In genomic region chr2:27149457-27149856, GRCm38 (mm10) we compare ENCODE assay signal across 31 mouse cellular contexts. TPM values are rescaled to one million over a fixed set of nuclear protein-coding genes. Genes with fewer than 3 reads are reported as not detected.
A peak's percentile ranks its signal among the peaks of the same experiment; 100 is the strongest.
DNase-seq lines count a peak whose midpoint lies in the region; ATAC-seq lines count a peak whose summit lies in the region.
"Had no signal": no experiment of that assay in that cellular context is flagged by ENCODE, and none has a peak within 500 bp of the region (broad histone marks: within the 10 kb centered on the region; RNA-seq: fewer than 3 reads in every experiment).

No protein-coding gene starts in this region.

- ATAC-seq in hindbrain, embryonic 14.5 days (ENCODE audit: low FRiP score): no peak
- no peak for ATAC-seq in midbrain, embryonic 14.5 days (ENCODE audit: low FRiP score, low TSS enrichment)
- ATAC-seq: forebrain, embryonic 13.5 days; hindbrain, postnatal 0 days; intestine, embryonic 15.5 days had no signal

- H3K36me3 ChIP-seq in hindbrain, embryonic 10.5 days: no peaks in the 10 kb centered on the region
- H3K36me3 ChIP-seq in hindbrain, embryonic 14.5 days (replicated peaks; ENCODE audit: control insufficient read depth, insufficient read depth): no peaks in the 10 kb centered on the region
- H3K36me3 ChIP-seq in midbrain, embryonic 14.5 days (ENCODE audit: control insufficient read depth, insufficient read depth, low read length): no peaks in the 10 kb centered on the region
- H3K36me3 ChIP-seq: embryonic facial prominence, embryonic 13.5 days; intestine, embryonic 15.5 days; limb, embryonic 15.5 days; liver, embryonic 13.5 days; neural tube, embryonic 12.5 days had no signal

- H3K27ac ChIP-seq in hindbrain, embryonic 10.5 days: peak overlapping the region; percentile 51; the same call in 1 of the 2 replicates
- no peak overlapping the region for H3K27ac ChIP-seq in hindbrain, embryonic 14.5 days
- H3K27ac ChIP-seq in midbrain, embryonic 14.5 days (replicated peaks; ENCODE audit: low read depth, low read length): no peak overlapping the region
- H3K27ac ChIP-seq: embryonic facial prominence, embryonic 13.5 days; forebrain, embryonic 13.5 days; hindbrain, postnatal 0 days; intestine, embryonic 15.5 days; kidney, postnatal 0 days; limb, embryonic 15.5 days; liver, embryonic 13.5 days; neural tube, embryonic 12.5 days had no signal

- H3K4me2 ChIP-seq in hindbrain, embryonic 14.5 days (replicated peaks): no peak overlapping the region
- no peak overlapping the region for H3K4me2 ChIP-seq in midbrain, embryonic 14.5 days (ENCODE audit: low read length)
- H3K4me2 ChIP-seq: embryonic facial prominence, embryonic 13.5 days; forebrain, embryonic 13.5 days; intestine, embryonic 15.5 days; limb, embryonic 15.5 days; liver, embryonic 13.5 days; neural tube, embryonic 12.5 days had no signal

- H3K4me1 ChIP-seq in hindbrain, embryonic 10.5 days (replicated peaks): peaks cover 37% of the 10 kb centered on the region
- H3K4me1 ChIP-seq in hindbrain, embryonic 14.5 days (replicated peaks; ENCODE audit: control insufficient read depth, insufficient read depth, low read length): 0 out of 2 replicates have a peak, but pooled peaks cover 3% of the 10 kb centered on the region
- peaks cover 4% of the 10 kb centered on the region; the same call in 1 of the 2 replicates for H3K4me1 ChIP-seq in midbrain, embryonic 14.5 days (ENCODE audit: control insufficient read depth, insufficient read depth, low read length)
- H3K4me1 ChIP-seq: embryonic facial prominence, embryonic 13.5 days; intestine, embryonic 15.5 days; limb, embryonic 15.5 days; liver, embryonic 13.5 days had no signal

- WGBS in hindbrain, embryonic 10.5 days: 4% methylated on average over 2 of the region's 2 CpGs
- WGBS in hindbrain, embryonic 14.5 days: 21% methylated on average over 2 of the region's 2 CpGs
- 3% methylated on average over 2 of the region's 2 CpGs for WGBS in midbrain, embryonic 14.5 days

- DNase-seq in embryo, embryonic 10.5 days (ENCODE audit: low spot score): peak; percentile 19
- DNase-seq in embryo, embryonic 10 days (ENCODE audit: low spot score): no peak
- no peak for DNase-seq in hindbrain, embryonic 10.5 days (ENCODE audit: low spot score)
- no peak for DNase-seq in hindbrain, embryonic 14.5 days (ENCODE audit: low spot score)
- peak; percentile 48 for DNase-seq in right cerebral cortex, adult 18-20 months
- DNase-seq in right cerebral cortex, postnatal 14 days: no peak
- DNase-seq in midbrain, embryonic 14.5 days: peak; percentile 42
- no peak for DNase-seq in urinary bladder, postnatal 4 days (ENCODE audit: low spot score in 2 of 2)
- DNase-seq: adrenal gland, adult 8-10 months; cerebellum, adult 11-12 months; cerebellum, adult 9-11 months; heart, postnatal 14 days; kidney, adult 8-10 months; kidney, postnatal 4 days; layer of hippocampus, postnatal 36 days; left cerebral cortex, postnatal 4 days; liver, embryonic 13.5 days; lung, adult 18-20 months; lung, postnatal 10 days; right cerebral cortex, postnatal 25 days; spleen, adult 18-20 months; thymus, postnatal 14 days had no signal

- H3K27me3 ChIP-seq in hindbrain, embryonic 10.5 days (ENCODE audit: insufficient read depth, poor library complexity, severe bottlenecking): no peaks in the 10 kb centered on the region
- H3K27me3 ChIP-seq in hindbrain, embryonic 14.5 days (ENCODE audit: control insufficient read depth, insufficient read depth, low read length): no peaks in the 10 kb centered on the region
- H3K27me3 ChIP-seq in midbrain, embryonic 14.5 days (ENCODE audit: control insufficient read depth, insufficient read depth, low read length): no peaks in the 10 kb centered on the region
- H3K27me3 ChIP-seq: embryonic facial prominence, embryonic 13.5 days; intestine, embryonic 15.5 days; neural tube, embryonic 12.5 days had no signal

- H3K9ac ChIP-seq in hindbrain, embryonic 14.5 days: no peak overlapping the region
- no peak overlapping the region for H3K9ac ChIP-seq in midbrain, embryonic 14.5 days (replicated peaks; ENCODE audit: low read length)
- H3K9ac ChIP-seq: embryonic facial prominence, embryonic 13.5 days; forebrain, embryonic 13.5 days; intestine, embryonic 15.5 days; limb, embryonic 15.5 days; liver, embryonic 13.5 days; neural tube, embryonic 12.5 days had no signal

- H3K9me3 ChIP-seq in hindbrain, embryonic 10.5 days: no peaks in the 10 kb centered on the region
- no peaks in the 10 kb centered on the region for H3K9me3 ChIP-seq in hindbrain, embryonic 14.5 days (ENCODE audit: control insufficient read depth, low read length)
- no peaks in the 10 kb centered on the region for H3K9me3 ChIP-seq in midbrain, embryonic 14.5 days (ENCODE audit: control insufficient read depth, low read length)
- H3K9me3 ChIP-seq: embryonic facial prominence, embryonic 13.5 days; forebrain, embryonic 13.5 days; intestine, embryonic 15.5 days; limb, embryonic 15.5 days; liver, embryonic 13.5 days; neural tube, embryonic 12.5 days had no signal

- no peak overlapping the region for H3K4me3 ChIP-seq in hindbrain, embryonic 10.5 days
- H3K4me3 ChIP-seq in hindbrain, embryonic 14.5 days (replicated peaks; ENCODE audit: low read length): no peak overlapping the region
- H3K4me3 ChIP-seq in midbrain, embryonic 14.5 days (replicated peaks; ENCODE audit: low read depth, low read length): no peak overlapping the region
- H3K4me3 ChIP-seq: embryonic facial prominence, embryonic 13.5 days; erythroblast, embryonic 14.5 days; forebrain, embryonic 13.5 days; intestine, embryonic 15.5 days; limb, embryonic 15.5 days; liver, embryonic 13.5 days; neural tube, embryonic 12.5 days had no signal

RNA-seq across cellular contexts. Expression of gene Fam163b, which starts 7.2 kb away (rescaled TPM):
- polyA plus RNA-seq in hindbrain, embryonic 10.5 days (2016; fragmentation: Nextera tagmentation; extraction: Ambion mirVana): 0.26 TPM in 2 replicates
- 7.9 and 9.4 TPM in 2 replicates for polyA plus RNA-seq in hindbrain, embryonic 14.5 days (2014; fragmentation: Nextera tagmentation; extraction: Ambion mirVana)
- polyA plus RNA-seq in midbrain, embryonic 14.5 days (2014; fragmentation: Nextera tagmentation; extraction: Ambion mirVana): 2.8 and 4.2 TPM in 2 replicates
- polyA plus RNA-seq: C2C12; erythroblast, embryonic 14.5 days; kidney, postnatal 0 days had no signal

RNA-seq across cellular contexts. Expression of gene Dbh, which starts 15.6 kb away (rescaled TPM):
- 4.3 and 4.9 TPM in 2 replicates for polyA plus RNA-seq in hindbrain, embryonic 10.5 days (2016; fragmentation: Nextera tagmentation; extraction: Ambion mirVana)
- polyA plus RNA-seq in hindbrain, embryonic 14.5 days (2014; fragmentation: Nextera tagmentation; extraction: Ambion mirVana): 2.3 and 3.7 TPM in 2 replicates
- polyA plus RNA-seq in midbrain, embryonic 14.5 days (2014; fragmentation: Nextera tagmentation; extraction: Ambion mirVana): 2.7 and 5.5 TPM in 2 replicates
- polyA plus RNA-seq: erythroblast, embryonic 14.5 days; forebrain, embryonic 13.5 days had no signal

Comparison
In these comparisons a context has a peak if more than half of its experiments do, and no peak if none do; other contexts are left out.
1. DNase-seq: peak in embryo, embryonic 10.5 days (single experiment), right cerebral cortex, adult 18-20 months (single experiment) and midbrain, embryonic 14.5 days (single experiment); none in embryo, embryonic 10 days (single experiment), hindbrain, embryonic 10.5 days (single experiment), hindbrain, embryonic 14.5 days (single experiment), right cerebral cortex, postnatal 14 days (single experiment) and urinary bladder, postnatal 4 days (0 of 2).